Mouse (Mus musculus) lung, embryonic 14.5 days (tissue): ENCODE data around the gene Mstn. TPM values are rescaled to one million over a fixed set of nuclear protein-coding genes. Genes with fewer than 3 reads are reported as not detected.
A peak's percentile ranks its signal among the peaks of the same experiment; 100 is the strongest.

Experiments used
- ATAC-seq: fragments of 200-750 bp; cut with Nextera tagmentation; 2 replicates; pipeline ENCODE4 v1.8.0; 2017; ENCODE audit warnings: mild to moderate bottlenecking, moderate TSS enrichment, moderate library complexity; ENCODE audit not compliant: insufficient read depth
- DNase-seq: peaks from one replicate; pipeline ENCODE4 v3.0.0-alpha.2; 2015
- H3K27ac ChIP-seq: fragments of 300-500 bp; sonication (generic); 2 replicates; pipeline ENCODE4 v1.5.1; 2014; ENCODE audit warnings: low read depth, mild to moderate bottlenecking, moderate library complexity
- H3K27me3 ChIP-seq: fragments of 300-500 bp; sonication (generic); 2 replicates; pipeline ENCODE4 v1.6.1; 2014; ENCODE audit warnings: low read length, control low read depth; ENCODE audit not compliant: insufficient read depth
- H3K36me3 ChIP-seq: fragments of 300-500 bp; sonication (generic); 2 replicates; pipeline ENCODE4 v1.6.1; 2014; ENCODE audit warnings: control low read depth; ENCODE audit not compliant: insufficient read depth
- H3K4me1 ChIP-seq: fragments of 300-500 bp; sonication (generic); 2 replicates; pipeline ENCODE4 v1.6.1; 2014; ENCODE audit warnings: antibody characterized with exemption, control low read depth; ENCODE audit not compliant: insufficient read depth
- H3K4me2 ChIP-seq: fragments of 300-500 bp; sonication (generic); 2 replicates; pipeline ENCODE4 v1.6.1; 2014; ENCODE audit warnings: mild to moderate bottlenecking
- H3K4me3 ChIP-seq: fragments of 300-500 bp; sonication (generic); 2 replicates; pipeline ENCODE4 v1.5.1; 2014; ENCODE audit warnings: low read depth, low read length
- H3K9ac ChIP-seq: fragments of 300-500 bp; sonication (generic); 2 replicates; pipeline ENCODE4 v1.6.1; 2014
- H3K9me3 ChIP-seq: fragments of 300-500 bp; sonication (generic); 2 replicates; pipeline ENCODE4 v1.6.1; 2016; ENCODE audit warnings: low read depth, low read length, control low read depth
- CTCF ChIP-seq: IDR thresholded peaks from 2 replicates; pipeline ENCODE4 v1.5.1; 2016; ENCODE audit warnings: antibody characterized with exemption, low read depth
- WGBS: fragments of 180-500 bp; shearing (Covaris S2); extraction: QIAGEN DNeasy Blood & Tissue Kit; methylation state at CpG from one replicate; pipeline ENCODE4 v1.1.7; 2014; 5-methylcytosine and 5-hydroxymethylcytosine counted together
- polyA plus RNA-seq: library from polyadenylated mRNA; unstranded; fragments of >200 nt; fragmentation: Nextera tagmentation; extraction: Ambion mirVana; gene quantifications from 2 replicates; pipeline ENCODE4 v1.2.1, GENCODE M21; 2014

Gene Mstn
- polyA plus RNA-seq, 1 experiment from 2014 or later, result not detected

- WGBS, result 31% methylated on average over 3 of the region's 3 CpGs
- TF ChIP-seq CTCF, result peak; percentile 37
- no peaks in the 10 kb centered on the region for H3K9me3 ChIP-seq
- no peaks in the 10 kb centered on the region for H3K36me3 ChIP-seq
- H3K4me2 ChIP-seq, result no peak overlapping the region
- H3K27me3 ChIP-seq, result no peaks in the 10 kb centered on the region
- H3K4me3 ChIP-seq, result no peak overlapping the region
- ATAC-seq (no peak), DNase-seq (peak; percentile 21)
- H3K27ac ChIP-seq, result no peak overlapping the region
- H3K9ac ChIP-seq, result no peak overlapping the region
- no peaks in the 10 kb centered on the region for H3K4me1 ChIP-seq
Measured at GRCm38 (mm10) chr1:53093180-53093579, 31.7 kb downstream of the Mstn start.

GRCm38 (mm10) chr1:53110561-53110960 is 49.1 kb downstream of the Mstn start:
- 47% methylated on average over 1 of the region's 1 CpGs for WGBS
- ATAC-seq (no peak), DNase-seq (no peak)
- no peak for TF ChIP-seq CTCF
- H3K9ac ChIP-seq, result no peak overlapping the region
- H3K4me1 ChIP-seq, result no peaks in the 10 kb centered on the region
- H3K9me3 ChIP-seq, result no peaks in the 10 kb centered on the region
- H3K36me3 ChIP-seq, result no peaks in the 10 kb centered on the region
- H3K27ac ChIP-seq, result no peak overlapping the region
- no peak overlapping the region for H3K4me3 ChIP-seq
- no peak overlapping the region for H3K4me2 ChIP-seq
- no peaks in the 10 kb centered on the region for H3K27me3 ChIP-seq

Other genes with a start within 250 kb of the Mstn start
- gene Inpp1, start 244.0 kb upstream of the Mstn start, polyA plus RNA-seq, result 9.8 and 9.9 TPM in 2 replicates
- gene Hibch, start 216.7 kb upstream of the Mstn start, polyA plus RNA-seq, result 19.2 and 20.6 TPM in 2 replicates
- gene 1700019D03Rik, start 41.5 kb upstream of the Mstn start, polyA plus RNA-seq, result 2.4 and 3.5 TPM in 2 replicates
- gene 1700019A02Rik, start 126.0 kb downstream of the Mstn start, polyA plus RNA-seq, result not detected in 2 replicates
- gene Pms1, start 235.4 kb downstream of the Mstn start, polyA plus RNA-seq, result 17.0 and 21.6 TPM in 2 replicates
- 40.5 and 47.5 TPM in 2 replicates for gene Ormdl1, start 235.5 kb downstream of the Mstn start, polyA plus RNA-seq
- gene Gm28778, start 235.5 kb downstream of the Mstn start, polyA plus RNA-seq, result not detected in 2 replicates